Mouse (Mus musculus): Measurements from ENCODE around the gene Pdcd1lg2.
A peak's percentile ranks its signal among the peaks of the same experiment; 100 is the strongest.

Gene Pdcd1lg2

DNA sequence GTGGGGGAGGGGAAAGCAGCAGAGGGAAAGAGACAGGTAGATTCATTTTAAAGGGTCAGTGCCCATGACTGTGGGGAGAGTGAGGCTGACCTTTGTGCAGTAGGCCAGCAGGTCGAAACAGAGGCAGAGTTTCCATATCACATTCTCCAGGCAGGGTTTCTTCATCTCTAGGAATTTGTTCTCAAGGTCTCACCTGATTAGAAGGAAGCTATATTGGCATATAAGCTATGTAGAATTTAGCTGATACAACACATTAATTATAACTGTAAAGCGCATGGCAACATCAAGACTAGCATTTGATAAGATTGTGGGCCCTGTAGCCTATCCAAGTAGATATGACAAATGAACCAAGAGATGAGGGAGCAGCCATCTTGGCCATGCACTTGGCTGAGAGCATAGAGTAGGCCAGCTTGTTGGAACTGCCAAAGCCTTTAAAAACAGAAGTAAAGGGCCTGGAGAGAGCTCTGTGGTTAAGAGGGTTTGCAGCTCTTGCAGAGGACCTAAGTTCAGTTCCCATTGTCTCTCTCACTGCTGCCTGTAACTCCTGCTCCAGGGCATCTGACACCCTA is 59.1 kb downstream of the Pdcd1lg2 start:
- no peak for DNase-seq (ENCODE audit: low spot score)

DNA sequence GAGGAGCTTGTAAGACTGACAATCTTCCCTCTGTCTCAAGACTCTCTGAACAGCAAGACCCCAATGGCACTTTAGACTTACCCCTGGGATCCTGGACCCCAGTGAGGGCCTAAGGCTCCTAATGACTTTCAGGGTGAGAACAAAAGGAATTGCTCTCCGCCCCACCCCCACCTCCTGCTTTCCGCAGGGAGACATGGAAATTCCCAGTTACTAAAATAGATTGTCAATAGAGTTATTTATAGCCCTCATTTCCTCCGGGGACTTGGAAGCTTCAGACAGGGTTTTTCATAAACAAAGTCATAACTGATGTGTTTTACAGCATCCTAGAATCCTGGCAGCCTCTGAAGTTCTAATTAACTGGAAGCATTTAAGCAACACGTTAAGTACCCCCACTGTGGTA is 59.9 kb downstream of the Pdcd1lg2 start:
- DNase-seq (ENCODE audit: low spot score): peak; percentile 42

DNA sequence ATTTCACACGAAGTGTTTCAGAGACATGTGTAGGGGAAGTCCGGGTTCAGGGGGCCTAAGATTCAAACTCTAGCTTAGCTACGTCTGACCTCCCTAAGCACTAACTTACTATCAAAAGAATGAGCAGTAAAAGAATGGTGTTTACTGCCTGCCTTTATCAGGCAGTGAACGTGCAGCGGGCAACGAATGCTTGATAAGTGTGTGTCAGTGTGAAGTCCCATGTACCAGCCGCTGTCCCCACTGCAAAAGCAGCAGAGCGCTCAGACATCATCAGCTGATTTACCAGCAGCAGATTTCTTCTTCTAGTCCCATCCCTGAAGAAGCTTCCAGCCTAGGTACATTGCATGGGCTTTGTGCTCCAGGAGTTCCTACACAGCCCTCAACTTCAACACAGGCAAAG is 61.7 kb downstream of the Pdcd1lg2 start:
- DNase-seq (ENCODE audit: low spot score): no peak

DNA sequence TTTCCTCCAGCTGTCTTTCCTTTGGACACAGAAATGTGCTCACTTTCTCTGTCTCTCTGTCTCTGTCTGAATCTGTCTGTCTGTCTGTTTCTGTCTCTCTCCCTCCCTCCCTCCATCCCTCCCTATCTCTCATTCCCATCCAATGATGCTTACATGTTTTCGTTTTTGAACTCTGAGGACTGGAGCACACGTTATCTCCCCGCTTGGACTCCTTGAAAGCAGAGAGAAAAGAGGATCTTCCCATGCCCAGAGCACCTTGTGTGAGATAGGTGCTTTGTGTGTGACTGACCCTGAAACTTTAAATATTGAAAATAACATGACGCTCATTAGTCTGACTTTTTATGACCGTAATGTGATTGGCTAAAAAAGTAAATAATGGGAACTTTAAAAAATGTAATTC is 62.2 kb downstream of the Pdcd1lg2 start:
- DNase-seq (ENCODE audit: low spot score): no peak

DNA sequence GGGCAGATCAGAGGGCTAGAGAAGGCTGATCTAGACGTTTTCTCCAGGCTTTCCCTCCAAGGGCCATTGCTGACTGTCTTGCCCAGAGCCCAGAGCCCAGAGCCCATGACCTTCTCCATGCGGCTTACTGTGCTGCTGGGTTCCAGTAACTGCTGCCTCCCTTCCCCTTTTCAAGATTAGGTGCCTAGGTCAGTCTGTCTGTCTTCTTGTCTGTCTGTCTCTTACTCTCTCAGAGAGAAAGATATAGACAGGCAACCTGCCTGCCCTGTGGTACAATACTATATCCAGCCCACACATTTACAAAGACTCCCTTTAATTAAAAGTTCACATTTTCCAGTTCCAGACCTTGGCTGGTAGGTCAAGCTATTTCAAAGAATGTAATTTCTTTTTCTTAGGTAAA is 64.1 kb downstream of the Pdcd1lg2 start:
- no peak for DNase-seq (ENCODE audit: low spot score)

DNA sequence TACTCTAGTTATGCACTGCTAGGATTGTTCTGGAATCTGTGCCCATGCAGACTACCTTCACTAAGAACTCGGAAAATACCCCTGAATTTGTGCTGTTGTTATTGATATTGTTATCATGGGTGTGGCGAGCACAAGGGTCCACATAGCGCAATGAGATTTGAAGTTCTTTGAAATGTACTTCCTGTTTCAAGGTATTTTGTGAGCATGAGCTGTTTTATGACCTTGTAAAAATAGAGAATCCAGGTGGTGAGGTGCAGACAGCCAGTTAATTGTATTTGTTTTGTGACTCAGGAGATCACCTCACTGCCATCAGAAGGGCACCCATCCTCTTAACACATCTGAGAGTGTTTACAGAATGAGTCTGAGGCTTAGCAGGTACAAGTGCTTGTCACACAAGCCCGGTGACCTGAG is 64.5 kb downstream of the Pdcd1lg2 start:
- no peak for DNase-seq (ENCODE audit: low spot score)

DNA sequence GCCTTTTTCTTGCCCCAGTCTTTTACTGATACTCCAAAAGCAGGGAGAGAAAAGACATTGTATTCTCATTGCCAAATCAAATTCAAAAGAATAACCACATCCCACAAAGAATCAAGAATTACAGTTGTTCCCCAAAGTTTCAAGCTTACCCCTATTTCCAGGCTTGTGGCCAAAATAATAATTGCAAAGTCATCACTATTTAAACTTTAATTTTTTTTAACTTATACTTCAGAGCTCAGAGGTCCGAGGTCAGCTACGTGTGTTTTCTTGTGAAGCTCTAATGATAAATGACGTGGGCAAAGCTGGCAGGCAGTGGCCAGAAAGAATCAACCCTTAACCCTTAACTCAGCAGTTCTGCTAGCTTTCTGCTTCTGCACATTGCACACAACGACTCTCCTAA is 67.9 kb downstream of the Pdcd1lg2 start:
- DNase-seq (ENCODE audit: low spot score): no peak

DNA sequence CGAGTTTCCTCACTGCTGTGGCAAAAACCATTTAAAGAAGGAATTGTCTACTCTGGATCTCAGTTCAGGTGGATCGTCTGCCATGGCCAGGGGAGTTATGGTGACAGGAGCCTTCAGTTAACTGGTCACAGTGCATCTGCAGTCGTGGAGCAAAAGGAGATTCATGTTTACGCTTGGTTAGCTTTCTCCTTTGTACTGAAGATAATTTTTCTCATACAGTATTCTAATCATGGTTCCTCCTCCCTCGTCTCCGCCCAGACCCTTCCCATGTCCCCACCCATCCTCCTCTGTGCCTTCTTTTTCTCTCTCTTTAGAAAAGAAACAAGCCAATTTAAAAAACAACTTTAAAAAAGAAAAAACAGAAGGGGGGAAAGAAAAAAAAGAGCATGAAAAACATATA is 70.9 kb downstream of the Pdcd1lg2 start:
- DNase-seq (ENCODE audit: low spot score): no peak

DNA sequence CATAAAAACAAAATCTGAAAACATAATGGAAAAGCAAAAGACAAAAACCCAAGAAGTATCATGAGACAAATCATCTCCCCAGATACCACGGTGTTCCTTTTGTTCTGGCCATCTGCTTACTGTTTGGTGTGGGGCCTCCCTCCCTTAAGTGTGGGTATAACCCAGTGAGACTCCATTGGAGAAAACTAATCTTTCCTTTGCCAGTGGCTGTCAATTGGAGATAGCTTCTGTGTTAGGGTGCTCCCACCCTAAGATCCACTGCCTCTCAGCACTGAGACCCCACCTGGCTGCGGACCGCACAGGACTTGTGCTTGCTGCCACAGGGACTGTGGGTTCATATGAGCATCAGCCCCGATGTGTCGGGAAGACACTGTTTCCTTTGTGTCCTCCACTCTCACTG is 71.4 kb downstream of the Pdcd1lg2 start:
- DNase-seq (ENCODE audit: low spot score): no peak

DNA sequence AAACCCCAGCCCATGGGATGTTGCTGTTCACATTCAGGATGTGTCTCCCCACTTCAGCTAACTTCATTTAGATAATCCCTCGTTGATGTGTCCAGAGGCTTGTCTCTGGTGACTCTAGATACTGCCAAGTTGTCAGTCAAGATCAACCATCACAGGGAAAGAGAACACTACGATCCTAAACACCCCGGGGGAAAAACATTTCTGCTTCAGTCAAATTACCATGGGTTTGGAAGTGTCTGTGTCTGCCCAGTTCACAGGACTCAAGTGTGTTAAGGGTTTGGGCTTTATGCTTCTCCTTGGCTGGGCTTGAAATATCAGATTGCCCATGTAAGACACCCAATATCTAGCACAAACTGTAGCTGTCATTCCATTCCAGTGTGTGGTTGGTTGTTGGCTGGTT is 71.9 kb downstream of the Pdcd1lg2 start:
- DNase-seq (ENCODE audit: low spot score): no peak

DNA sequence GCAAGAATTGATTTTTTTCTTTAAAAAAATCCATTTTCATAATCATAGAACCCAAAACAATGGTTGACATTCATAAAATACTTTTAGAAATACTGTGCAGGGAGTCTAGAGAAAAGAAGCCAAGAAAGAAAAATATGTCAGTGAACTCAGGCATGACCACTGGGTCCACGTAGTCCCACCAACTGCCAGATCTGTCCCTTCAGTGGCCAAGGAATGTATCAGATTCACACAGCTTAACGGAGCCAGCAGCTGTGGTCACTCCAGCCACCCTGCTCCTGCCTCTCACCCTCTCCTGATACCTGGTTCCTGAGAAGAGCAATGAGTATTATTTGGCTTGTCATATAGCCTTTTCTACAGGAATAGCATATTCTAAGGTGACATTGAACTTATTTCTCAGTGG is 72.7 kb downstream of the Pdcd1lg2 start:
- DNase-seq (ENCODE audit: low spot score): no peak

DNA sequence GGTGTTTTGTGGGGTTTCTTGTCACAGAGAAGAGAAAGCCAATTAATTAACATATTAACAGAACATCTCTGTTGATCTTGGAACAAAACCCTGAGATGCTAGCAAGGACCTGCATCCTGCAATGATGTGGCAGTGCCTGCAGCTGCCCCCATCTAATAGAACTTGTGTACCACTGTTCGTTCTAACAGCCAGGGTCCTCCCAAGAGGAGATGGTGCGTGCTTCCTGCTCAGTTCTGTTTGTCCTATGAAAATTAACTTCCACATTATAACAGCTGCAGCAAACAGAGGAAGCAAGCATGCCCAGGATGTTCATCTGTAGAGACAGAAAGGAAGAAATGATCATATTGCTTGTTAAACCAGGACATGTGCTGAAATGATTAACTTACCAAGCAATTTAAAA is 73.8 kb downstream of the Pdcd1lg2 start:
- no peak for DNase-seq (ENCODE audit: low spot score)

DNA sequence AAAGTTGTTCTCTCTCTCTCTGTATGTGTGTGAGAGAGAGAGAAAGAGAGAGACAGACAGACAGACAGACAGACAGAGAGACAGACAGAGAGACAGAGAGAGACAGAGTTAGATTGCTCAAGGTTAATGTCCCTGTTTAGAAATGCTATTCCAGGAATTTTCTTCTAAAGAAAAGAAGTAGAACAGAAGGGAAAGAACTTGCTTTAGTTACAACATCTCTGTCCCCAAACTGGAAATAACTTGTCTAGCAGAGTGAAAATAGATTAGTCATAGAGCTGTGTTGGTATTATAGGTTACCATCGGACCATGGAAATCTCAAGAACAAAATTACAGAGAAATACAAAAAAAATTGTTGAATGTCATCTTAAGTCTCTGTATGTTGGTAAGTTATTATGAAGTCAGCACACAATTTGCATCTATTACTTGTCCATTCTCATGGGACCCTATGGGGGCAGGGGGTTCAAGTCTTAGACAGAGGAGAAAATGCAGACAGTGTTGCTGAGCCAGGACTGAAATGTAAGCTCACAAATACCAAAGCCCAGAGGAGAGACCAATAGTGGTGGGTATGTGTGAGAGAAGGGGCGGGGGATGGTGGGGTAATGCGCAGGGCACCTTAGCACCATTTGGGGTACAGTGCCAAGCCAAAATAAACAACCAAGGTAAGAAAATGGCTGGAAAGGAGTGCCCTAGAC is 74.7 kb downstream of the Pdcd1lg2 start:
- DNase-seq (ENCODE audit: low spot score): no peak

DNA sequence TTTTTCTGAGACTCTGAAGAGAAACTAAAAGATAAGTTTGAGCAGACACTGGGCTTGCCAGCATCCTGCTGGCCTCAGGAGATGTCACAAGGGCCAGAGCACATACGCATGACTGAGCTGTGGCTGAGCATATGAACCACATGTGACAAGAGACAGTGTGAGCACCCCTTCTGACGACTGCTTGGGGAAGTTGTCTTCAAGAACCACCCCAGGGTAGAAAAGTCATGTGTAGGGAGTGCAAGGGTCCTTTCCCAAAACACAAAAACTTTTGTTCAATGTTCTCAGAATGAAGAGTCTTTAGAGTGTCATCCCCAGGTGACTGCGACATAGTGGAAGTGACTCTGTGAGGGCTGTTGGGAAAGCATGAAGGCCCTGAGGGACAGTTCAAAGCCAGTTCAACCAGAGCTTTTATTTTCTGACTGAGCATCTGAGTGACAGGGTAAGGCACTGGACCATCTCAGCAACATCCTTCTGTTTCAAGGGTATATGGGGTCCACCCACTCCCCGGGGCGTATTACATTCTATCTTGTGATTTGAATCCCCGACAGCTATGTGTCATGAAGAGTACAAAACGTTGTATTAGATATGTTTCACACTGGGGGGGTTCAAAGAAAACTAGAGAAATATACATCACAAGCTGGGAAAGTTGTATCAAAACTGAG is 76.0 kb downstream of the Pdcd1lg2 start:
- DNase-seq (ENCODE audit: low spot score): no peak

DNA sequence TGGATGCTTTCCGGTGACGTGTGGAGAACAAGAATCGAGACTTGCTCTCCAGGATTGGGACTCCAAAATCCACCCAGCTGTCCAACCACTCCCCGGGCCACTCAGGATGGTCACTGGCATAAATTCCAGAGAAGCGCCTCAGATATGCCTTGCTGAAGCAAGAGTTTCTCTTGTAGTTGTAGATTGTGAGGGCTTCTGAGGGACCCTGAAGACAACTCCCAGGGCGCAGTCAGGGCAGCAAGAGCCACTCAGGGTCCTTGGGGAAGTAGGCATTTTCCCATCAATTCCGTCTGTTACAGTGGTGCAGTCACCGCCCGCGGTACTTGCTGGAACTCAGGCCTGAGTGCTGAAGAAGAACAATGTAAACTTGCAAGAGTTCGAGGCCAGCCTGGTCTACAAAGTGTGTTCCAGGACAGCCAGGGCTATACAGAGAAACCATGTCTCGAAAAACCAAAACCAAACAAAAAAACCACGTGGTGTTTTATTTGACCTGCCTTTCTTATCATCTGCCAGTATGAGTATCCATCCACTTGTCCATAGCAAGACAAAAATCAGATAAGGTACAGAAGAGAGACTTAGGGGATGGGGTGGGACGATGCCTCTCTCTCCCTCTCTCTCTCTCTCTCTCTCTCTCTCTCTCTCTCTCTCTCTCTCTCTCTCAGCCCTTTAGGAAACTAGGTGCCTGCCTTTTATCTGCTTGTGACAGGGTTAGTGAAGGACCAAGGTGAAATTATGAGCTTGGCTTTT is 76.8 kb downstream of the Pdcd1lg2 start:
- no peak for DNase-seq (ENCODE audit: low spot score)

DNA sequence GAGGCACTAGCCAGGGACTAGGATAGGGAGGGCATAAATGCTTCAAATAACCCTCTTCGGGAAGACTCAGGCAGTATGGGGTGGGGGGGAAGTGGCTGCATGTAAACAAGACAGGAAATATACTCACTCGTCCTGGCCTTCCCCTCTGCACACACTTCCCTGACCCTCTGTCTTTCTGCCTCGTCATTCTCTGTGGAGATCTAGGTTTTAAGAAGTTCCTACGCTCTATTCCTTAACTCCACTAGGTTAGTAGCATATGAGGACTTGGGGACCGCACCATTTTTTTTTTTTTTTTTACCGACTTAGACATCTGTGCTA is 77.3 kb downstream of the Pdcd1lg2 start:
- DNase-seq (ENCODE audit: low spot score): no peak

DNA sequence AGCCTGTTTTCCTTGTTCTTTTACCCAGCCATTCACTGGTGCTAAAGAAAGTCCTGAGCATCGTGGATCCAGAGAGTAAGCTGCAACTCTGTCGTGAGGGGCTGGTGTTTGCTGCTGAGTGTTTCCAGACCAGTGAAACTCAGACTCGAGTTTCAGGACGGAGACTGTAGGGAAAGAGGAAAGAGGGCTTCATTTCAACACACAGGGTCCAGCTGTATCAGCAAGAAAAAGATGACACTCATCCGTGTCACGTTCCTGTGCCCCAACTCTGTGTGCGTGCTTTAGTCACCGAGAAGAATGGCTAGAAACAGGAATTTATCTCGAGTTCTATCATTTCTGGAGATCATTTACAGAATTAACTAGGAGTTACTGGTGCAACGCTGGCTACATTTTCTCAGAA is 77.7 kb downstream of the Pdcd1lg2 start:
- DNase-seq (ENCODE audit: low spot score): no peak

DNA sequence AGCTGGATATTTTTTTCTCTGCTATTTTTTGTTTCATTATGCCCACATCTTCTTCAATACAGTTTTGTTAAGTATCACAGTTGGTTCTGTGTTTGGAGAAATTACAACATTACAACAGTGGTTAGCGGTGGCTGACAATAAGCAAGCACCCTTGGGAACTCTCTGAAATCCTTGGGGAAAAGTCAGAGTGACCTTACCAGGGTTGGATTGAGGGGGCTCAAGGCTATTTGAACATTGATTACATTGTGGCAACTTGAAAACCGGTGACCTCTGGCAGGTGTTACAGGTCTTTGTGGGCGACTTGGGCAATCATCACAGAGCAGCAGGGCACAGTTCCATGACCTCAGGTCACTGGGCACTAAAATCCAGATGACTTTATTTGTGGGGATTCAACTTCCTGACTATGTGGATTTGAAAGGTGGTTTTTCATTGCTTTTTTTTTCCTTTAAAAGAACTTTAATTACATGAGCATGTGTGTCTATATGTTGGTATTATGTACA is 79.1 kb downstream of the Pdcd1lg2 start:
- DNase-seq (ENCODE audit: low spot score): no peak

DNA sequence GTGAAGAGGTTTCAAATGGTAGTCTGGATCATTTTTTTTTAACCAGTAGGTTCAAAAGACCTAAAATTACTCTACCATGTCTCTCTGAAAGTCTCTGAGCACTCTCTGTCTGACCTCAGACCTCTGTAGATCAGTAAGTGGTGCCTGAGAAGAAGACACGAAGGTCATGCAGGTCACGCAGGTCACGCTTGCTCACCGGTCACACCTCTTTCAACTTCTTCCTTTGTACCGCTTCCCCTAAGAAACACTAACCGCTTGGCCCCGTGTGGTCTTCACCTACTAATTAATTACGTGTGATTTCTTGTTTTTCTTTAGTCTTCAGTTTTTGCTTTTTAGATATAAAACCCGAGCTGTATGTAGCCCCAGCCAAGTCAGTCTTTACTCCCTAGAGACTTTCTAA is 80.7 kb downstream of the Pdcd1lg2 start:
- no peak for DNase-seq (ENCODE audit: low spot score)

DNA sequence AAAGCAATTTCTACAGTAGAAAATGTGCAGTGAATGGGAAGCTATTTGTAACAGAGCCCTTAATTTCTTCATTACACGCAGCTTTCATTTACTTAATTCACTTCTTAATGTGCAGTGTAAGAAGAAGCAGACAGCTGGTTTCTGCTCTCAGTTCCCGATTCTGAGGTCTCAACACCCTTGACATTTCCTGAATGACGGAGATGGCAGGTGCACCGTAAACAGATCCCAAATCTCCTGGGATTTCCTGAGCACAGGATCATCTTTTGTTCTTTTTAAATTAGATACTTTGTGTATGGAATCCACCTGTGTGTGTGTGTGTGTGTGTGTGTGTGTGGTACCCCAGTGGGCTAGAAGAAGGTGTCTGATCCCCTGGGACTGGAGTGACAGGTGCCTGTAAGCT is 83.7 kb downstream of the Pdcd1lg2 start:
- no peak for DNase-seq (ENCODE audit: low spot score)

DNA sequence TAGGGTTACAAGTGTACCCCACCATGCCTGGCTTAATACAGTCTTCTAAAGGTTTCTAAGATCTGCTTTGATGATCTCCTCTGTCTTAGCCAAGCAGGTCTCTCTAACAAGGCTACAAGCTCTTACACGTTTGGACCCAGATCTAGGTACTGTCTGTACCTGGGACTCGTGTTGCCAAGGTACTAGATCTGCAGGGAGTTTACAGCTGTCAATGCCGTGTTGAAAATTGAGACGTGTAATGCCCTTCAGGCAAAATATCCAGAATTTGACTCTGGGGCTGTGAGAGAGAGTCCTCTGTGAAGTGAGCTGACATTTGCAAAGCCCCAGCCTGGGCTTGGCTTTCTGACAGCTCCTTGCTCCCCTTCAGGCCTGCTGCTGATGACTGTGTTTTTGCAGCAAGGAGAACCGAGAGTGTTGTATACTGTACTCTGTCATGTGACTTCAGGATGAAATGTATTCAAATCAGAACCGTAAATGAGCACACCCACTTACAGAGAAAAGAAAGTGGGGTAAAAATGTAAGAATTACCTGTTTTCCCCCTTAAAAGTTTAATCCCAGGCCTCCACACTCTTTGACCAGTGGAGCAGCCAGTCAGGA is 85.4 kb downstream of the Pdcd1lg2 start:
- DNase-seq (ENCODE audit: low spot score): no peak

DNA sequence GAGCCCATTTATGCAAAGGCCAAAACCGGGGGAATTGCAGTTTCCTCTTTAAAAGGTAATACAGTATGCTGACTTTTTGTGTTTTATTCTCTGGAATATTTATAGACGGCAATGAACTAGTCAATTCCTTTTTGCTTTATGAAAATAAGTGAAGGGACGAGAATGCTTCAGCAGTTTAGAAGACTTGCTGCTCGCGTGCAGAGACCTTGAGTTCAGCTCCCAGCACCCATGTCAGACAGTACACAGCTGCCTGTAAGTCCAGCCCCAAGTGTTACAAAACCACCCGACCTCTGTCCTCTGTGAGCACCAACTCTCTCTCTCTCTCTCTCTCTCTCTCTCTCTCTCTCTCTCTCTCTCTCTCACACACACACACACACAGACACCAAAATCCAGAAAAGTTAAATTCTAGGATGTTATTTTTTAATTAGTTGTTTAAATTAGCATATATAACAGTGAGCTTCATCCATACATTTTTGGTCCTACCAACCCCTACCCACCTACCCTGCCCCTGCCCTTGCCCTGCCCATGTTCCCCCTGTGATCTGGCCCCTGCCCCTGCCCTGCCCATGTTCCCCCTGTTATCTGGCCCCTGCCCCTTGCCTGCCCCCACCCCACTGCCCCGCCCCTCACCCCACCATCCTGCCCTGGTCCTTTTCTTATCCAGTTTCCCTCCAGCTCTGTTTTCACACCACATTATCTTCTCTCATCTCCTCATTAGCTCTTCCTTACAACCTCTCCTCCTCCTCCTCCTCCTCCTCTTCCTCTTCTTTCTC is 86.3 kb downstream of the Pdcd1lg2 start:
- DNase-seq (ENCODE audit: low spot score): no peak

Measured in embryo, embryonic 10.5 days (tissue).